Mouse (Mus musculus) CH12F3 (cell line): ENCODE data around the gene Cldn6.

ENCODE experiments used
- in situ Hi-C: fragments of 300-500 bp; cut with MboI; formaldehyde crosslinking; loops from 2 replicates; pipeline ENCODE4 v1.14.3; 2020; ENCODE audit warnings: low sequenced_read_pairs

Cldn6 gene

DNA sequence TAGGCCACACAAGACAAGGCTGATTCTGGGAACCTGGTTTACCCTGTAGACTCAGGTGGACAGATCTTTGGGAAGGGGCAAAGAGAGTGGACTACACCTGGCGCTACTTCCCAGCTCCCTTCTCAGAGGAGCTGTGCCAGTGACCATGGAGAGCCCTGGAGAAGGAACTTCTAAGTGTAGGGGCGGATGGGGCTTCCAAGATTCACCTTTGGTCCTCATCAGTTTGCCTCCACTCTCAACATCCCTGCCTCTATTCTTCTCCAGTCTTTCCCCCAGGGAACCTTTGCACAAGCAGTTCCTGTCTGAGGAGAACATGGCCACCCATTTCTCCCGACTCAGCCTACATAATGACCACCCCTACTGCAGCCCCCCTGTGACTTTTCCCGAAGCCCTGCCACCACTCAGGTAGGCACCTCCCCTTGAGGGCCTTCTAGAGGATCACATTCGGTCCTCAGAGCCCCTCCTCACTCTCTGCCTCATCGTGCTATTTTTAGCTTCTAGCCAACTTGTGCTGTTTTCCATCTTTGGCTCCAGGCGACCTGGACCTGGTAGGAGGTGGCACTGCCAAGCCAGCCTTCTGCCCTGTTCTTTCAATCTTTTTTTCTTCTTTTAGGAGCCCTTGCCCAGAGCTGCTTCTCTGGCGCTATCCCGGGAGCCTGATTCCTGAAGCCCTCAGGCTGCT lies 4.6 kb upstream of the Cldn6 start:
- in situ Hi-C loops = no loop called here

DNA sequence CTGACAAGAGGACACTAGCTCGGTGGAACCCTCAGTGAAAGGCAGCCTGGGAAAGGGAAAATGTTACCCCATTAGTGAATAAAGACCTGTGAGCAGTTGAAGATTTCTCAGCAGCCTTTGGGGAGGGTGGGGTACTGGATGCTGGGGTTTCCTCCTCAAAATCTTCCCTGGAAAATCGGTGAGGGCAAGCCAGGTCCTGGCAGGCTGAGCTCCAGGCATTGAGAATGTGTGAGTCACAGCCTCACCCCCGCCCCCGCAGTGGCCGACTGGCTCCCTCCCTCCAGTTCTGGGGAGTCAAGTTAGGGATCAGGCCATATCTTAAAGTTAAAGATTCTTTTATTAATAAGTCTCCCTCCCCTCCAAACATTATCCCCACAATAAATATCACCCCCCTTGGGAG lies 3.9 kb upstream of the Cldn6 start:
- in situ Hi-C loops = no loop called here

DNA sequence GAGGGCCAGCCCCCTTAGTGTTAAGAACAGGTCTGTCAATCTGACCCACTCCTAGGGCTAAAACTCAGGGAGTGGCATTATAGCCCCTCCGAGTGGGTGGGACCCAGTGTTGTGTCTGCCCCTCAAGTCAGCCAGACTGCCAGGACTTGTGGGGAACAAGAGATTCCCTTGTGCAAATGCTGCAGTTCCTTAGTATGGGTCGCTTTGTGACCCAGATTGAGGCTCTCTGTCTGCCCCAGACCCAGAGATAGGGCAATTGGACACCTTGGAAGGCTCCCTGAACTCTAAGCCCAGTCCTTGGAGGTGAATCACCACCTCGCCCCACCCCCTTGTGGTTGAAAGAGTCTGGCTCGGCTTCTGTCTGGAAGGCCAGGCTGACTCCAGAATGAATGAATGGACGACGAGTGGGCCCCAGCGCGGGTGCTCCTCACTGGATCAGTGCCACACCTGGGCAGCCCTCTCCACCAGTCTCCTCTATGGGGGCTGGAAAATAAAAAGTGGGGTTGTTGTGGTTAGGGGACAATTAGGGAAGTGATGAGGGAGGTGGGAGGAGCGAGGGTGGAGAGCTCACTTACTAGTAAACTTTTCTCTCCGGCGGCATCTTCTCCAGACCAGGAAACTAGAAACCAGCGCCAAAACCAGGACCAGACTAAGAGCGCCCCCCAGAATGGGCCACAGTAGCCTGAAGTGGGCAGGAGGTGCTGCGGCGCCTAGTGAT lies 3.3 kb upstream of the Cldn6 start:
- in situ Hi-C loops = no loop called here

DNA sequence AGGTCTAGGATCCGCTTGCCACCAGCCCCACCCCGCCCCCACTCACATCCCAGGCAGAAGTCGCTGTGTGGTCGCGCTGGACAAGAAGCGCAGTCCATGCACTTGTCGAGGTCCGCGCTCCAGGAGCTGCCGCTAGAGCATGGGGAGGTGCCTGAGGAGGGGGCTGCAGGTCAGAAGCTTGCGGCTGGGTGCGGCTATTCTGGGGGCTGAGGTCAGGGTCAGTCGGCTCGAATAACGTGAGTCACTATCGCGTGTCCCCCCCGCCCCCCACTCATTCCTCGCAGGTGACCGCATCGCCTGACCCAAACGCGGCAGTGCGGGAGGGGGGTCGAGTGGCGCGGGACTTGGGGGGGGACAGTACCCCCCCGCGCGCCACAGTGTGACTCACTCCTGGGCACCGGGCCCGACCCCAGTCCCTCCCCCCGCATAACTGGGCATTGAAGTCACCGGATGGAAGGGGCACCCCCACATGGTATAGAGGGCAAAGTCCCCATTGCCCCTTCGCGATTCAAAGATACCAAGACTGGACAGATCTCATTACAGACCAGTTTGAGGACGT lies 2.5 kb upstream of the Cldn6 start:
- in situ Hi-C loops = no loop called here

- in situ Hi-C loops = no loop called here
Observed at GRCm38 (mm10) chr17:23677236-23677679, 1.8 kb upstream of the Cldn6 start, which contains the start of gene Tnfrsf12a. Tnfrsf12a (minus strand) TSS chr17:23677468.

DNA sequence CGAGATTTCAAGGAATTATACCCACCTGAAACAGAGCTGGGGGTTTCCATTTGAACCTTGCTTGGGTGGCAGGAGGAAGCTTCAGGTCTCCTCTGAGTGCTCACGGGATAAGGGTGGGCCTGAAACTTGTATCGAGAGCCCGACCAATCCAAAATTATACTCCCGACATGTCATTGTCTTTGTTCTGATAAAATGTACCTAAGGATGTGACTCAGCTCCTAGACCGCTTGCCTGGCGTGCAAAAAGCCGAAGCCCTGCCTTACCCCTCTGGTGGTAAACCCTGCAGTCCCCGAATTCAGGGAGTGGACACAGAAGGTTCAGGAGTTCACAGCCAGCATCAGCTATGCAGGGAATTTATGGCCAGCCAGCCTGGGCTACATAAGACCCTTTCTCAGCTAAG lies 1.3 kb downstream of the Cldn6 start:
- in situ Hi-C loops = no loop called here

DNA sequence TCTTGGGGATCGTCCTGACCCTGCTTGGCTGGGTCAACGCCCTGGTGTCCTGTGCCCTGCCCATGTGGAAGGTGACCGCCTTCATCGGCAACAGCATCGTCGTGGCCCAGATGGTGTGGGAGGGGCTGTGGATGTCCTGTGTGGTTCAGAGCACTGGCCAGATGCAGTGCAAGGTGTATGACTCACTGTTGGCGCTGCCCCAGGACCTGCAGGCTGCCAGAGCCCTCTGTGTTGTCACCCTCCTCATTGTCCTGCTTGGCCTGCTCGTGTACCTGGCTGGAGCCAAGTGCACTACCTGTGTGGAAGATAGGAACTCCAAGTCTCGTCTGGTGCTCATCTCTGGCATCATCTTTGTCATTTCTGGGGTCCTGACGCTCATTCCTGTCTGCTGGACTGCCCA lies 2.0 kb downstream of the Cldn6 start:
- in situ Hi-C loops = no loop called here

GRCm38 (mm10) chr17:23682092-23682491 lies 3.0 kb downstream of the Cldn6 start:
- in situ Hi-C loops = no loop called here

DNA sequence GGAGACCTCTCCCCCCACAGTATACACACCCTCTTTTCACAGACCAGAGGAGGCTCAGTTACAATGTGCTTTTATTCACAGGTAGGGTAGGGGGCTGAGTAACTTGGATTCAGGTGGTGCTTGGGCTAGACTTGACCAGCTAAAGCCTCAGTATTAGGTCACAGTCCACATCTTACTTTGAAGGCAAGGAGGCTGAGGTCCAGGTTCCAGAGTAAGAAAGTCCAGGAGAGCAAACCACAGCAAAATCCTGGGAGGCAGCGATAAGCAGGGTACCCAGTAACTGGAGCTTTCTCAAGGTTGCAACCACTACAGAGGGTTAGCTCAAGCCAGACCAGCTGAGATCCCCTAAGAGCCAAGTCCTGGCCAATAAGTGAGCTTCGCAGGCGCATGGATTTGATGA lies 3.5 kb downstream of the Cldn6 start:
- in situ Hi-C loops = no loop called here

DNA sequence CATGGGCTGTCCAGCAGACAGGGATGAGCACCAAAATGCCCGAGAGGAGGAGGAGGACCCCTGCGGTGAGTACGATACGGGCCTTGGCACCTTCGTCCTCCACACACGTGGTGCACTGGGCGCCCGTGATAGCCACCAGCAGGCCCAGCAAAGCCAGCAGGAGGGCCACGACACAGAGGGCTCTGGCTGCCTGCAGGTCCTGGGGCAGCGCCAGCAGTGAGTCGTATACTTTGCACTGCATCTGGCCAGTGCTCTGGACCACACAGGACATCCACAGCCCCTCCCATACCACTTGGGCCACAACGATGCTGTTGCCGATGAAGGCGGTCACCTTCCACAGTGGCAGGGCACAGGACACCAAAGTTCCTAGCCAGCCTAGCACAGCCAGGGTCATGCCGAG lies 4.2 kb downstream of the Cldn6 start:
- in situ Hi-C loops = no loop called here

- in situ Hi-C loops = no loop called here
Observed at GRCm38 (mm10) chr17:23683856-23684672, 5.0 kb downstream of the Cldn6 start, which contains the start of gene Cldn9. Cldn9 (minus strand) TSS chr17:23684026.

GRCm38 (mm10) chr17:23694491-23694890 lies 15.4 kb downstream of the Cldn6 start:
- in situ Hi-C loops = no loop called here

DNA sequence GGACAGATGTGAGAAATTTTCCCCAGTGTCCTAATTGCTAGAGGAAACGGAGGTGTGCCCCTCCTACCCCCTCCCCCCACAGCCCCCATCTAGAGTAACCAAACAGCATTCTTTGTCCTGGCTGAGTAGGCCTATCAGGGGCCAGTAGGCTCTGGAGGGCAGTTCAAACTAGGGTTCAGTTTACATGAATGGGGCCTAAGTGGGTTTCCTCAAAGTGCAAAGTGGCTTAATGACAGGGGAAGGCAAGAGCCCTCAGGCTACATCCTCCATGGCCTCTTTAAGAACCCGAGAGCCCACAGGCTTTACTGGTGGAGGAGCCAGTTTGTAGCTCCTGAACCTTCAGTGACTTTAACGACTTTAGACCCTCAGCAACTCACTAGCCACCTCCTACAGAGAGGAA lies 16.8 kb downstream of the Cldn6 start:
- in situ Hi-C loops = no loop called here

- in situ Hi-C loops = no loop called here
Observed at GRCm38 (mm10) chr17:23699131-23700077, 20.4 kb downstream of the Cldn6 start.

- in situ Hi-C loops = no loop called here
Observed at GRCm38 (mm10) chr17:23700079-23700478, 21.0 kb downstream of the Cldn6 start.

- in situ Hi-C loops = no loop called here
Observed at GRCm38 (mm10) chr17:23703301-23703700, 24.3 kb downstream of the Cldn6 start.

- in situ Hi-C loops = no loop called here
Observed at GRCm38 (mm10) chr17:23704741-23705140, 25.7 kb downstream of the Cldn6 start.

- in situ Hi-C loops = no loop called here
Observed at GRCm38 (mm10) chr17:23705525-23706104, 26.6 kb downstream of the Cldn6 start.

GRCm38 (mm10) chr17:23706212-23706611 lies 27.2 kb downstream of the Cldn6 start:
- in situ Hi-C loops = no loop called here

DNA sequence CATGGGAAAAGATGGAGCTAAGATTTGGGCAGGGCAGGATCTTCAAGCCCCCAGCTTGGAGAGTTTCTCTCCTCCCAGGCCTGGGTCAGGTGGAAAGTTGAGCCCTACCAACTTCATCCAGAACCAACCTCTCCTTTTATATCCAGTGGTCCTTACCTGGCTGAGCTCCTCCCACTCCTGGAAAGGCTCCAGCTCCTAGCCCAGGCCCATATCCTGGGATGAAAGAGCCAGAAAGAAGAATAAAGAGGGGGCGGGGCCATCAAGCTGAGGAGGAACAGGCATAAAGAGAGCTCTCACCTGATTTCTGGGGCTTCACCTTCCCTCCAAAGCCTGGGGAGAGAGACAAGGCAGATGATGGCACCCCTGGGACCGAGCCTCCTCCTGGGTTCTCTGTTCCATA lies 38.0 kb downstream of the Cldn6 start:
- in situ Hi-C loops = no loop called here
